Mouse (Mus musculus) spleen, adult 2 months (tissue): Measurements from ENCODE around the gene Olfml2a. TPM values are rescaled to one million over a fixed set of nuclear protein-coding genes. Genes with fewer than 3 reads are reported as not detected.

ENCODE experiments used
- DNase-seq, 2 experiments: peaks; one replicate each; pipeline versions ENCODE4 v3.0.0 to v3.0.0-alpha.2; 2012 to 2021; ENCODE audit warnings: low spot score in 2 of 2, low read depth in 1 of 2
- H3K27ac ChIP-seq: fragments of 200-500 bp; 2 replicates; pipeline ENCODE4 v1.5.1; 2012; ENCODE audit warnings: low read length, inconsistent platforms; ENCODE audit not compliant: insufficient read depth
- H3K27me3 ChIP-seq: fragments of 200-500 bp; 2 replicates; pipeline ENCODE4 v1.6.1; 2012; ENCODE audit warnings: mild to moderate bottlenecking, moderate library complexity, low read length, inconsistent platforms; ENCODE audit not compliant: control insufficient read depth, insufficient read depth
- H3K36me3 ChIP-seq: fragments of 200-500 bp; 2 replicates; pipeline ENCODE4 v1.6.1; 2012; ENCODE audit warnings: mild to moderate bottlenecking, low read length, inconsistent platforms; ENCODE audit not compliant: control insufficient read depth, insufficient read depth
- H3K4me1 ChIP-seq: fragments of 200-500 bp; 2 replicates; pipeline ENCODE4 v1.6.1; 2011; ENCODE audit warnings: inconsistent platforms; ENCODE audit not compliant: control insufficient read depth, insufficient read depth, insufficient read length
- H3K4me3 ChIP-seq: fragments of 200-500 bp; 2 replicates; pipeline ENCODE4 v1.5.1; 2011; ENCODE audit warnings: mild to moderate bottlenecking, inconsistent platforms; ENCODE audit not compliant: insufficient read depth, insufficient read length; ENCODE audit errors: extremely low read depth
- CTCF ChIP-seq: fragments of 200-500 bp; IDR thresholded peaks from 2 replicates; pipeline ENCODE4 v1.5.1; 2011; ENCODE audit warnings: mild to moderate bottlenecking, inconsistent platforms; ENCODE audit not compliant: insufficient read depth, insufficient read length, insufficient replicate concordance; ENCODE audit errors: extremely low read depth
- POLR2A ChIP-seq: fragments of 200-500 bp; IDR thresholded peaks from 2 replicates; pipeline ENCODE4 v1.6.1; 2011; ENCODE audit warnings: low read depth, low read length, inconsistent platforms
- WGBS: fragments of 180-500 bp; shearing (Covaris S2); methylation state at CpG from one replicate; pipeline ENCODE4 v1.1.7; 2018; 5-methylcytosine and 5-hydroxymethylcytosine counted together
- polyA plus RNA-seq: library from polyadenylated mRNA; depleted of rRNA; stranded (reverse); fragments of >200 nt; gene quantifications from 2 replicates; pipeline ENCODE4 v1.2.3, GENCODE M21; 2012

Olfml2a gene
- polyA plus RNA-seq, 1 experiment = 2.4 TPM

DNA sequence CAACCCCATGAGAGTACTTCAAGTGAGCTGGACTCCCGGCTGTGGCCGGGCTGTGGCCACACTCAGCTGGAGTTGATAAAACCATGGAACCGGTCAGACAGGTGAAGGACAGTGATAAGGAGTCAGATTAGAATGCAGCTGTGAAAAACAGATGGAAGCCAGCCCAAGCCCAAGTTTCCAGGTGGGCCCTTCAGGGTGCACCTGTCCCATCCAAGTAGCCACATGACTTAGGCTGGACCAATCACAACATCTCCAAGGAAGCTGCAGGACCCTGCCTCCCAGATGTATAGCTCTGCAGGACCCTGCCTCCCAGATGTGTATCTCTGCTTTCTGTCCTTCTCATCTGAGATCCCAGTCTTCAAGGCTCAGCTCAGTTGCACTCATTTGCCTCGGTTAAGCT lies 60.2 kb downstream of the Olfml2a start:
- WGBS = 77% methylated on average over 4 of the region's 4 CpGs
- TF ChIP-seq POLR2A = no peak
- no peak for TF ChIP-seq CTCF
- DNase-seq = no peak

DNA sequence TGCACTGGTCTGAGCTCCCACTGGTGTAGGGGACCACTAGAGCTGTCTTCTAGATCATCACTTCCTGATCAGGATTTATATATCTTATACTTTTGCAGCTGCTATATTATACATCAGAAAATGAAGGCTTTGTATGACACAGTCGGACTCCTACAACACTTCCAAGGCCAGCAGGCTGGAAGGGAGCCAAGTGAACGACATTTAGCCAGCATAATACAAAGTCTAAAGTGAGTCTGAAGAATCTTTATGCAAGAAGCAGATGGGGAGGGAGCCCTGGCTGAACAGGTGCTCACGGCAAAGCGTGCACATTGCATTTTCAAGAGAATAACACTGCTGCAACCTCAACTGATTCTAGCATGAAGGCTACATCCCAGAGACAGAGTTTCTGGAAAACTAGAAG lies 60.7 kb downstream of the Olfml2a start:
- no peaks in the 10 kb centered on the region for H3K36me3 ChIP-seq
- no peak overlapping the region for H3K4me3 ChIP-seq
- no peak for DNase-seq
- peaks cover under 1% of the 10 kb centered on the region; the same call in 1 of the 2 replicates for H3K4me1 ChIP-seq
- H3K27me3 ChIP-seq = no peaks in the 10 kb centered on the region
- TF ChIP-seq POLR2A (no peak), CTCF (no peak)
- no peak overlapping the region for H3K27ac ChIP-seq
- 76% methylated on average over 4 of the region's 4 CpGs for WGBS

More for the DNA sequence above, 60.2 kb downstream of the Olfml2a start:
- H3K4me3 ChIP-seq = no peak overlapping the region
- no peaks in the 10 kb centered on the region for H3K27me3 ChIP-seq
- H3K36me3 ChIP-seq = no peaks in the 10 kb centered on the region
- H3K27ac ChIP-seq = no peak overlapping the region
- H3K4me1 ChIP-seq = no peaks in the 10 kb centered on the region

DNA sequence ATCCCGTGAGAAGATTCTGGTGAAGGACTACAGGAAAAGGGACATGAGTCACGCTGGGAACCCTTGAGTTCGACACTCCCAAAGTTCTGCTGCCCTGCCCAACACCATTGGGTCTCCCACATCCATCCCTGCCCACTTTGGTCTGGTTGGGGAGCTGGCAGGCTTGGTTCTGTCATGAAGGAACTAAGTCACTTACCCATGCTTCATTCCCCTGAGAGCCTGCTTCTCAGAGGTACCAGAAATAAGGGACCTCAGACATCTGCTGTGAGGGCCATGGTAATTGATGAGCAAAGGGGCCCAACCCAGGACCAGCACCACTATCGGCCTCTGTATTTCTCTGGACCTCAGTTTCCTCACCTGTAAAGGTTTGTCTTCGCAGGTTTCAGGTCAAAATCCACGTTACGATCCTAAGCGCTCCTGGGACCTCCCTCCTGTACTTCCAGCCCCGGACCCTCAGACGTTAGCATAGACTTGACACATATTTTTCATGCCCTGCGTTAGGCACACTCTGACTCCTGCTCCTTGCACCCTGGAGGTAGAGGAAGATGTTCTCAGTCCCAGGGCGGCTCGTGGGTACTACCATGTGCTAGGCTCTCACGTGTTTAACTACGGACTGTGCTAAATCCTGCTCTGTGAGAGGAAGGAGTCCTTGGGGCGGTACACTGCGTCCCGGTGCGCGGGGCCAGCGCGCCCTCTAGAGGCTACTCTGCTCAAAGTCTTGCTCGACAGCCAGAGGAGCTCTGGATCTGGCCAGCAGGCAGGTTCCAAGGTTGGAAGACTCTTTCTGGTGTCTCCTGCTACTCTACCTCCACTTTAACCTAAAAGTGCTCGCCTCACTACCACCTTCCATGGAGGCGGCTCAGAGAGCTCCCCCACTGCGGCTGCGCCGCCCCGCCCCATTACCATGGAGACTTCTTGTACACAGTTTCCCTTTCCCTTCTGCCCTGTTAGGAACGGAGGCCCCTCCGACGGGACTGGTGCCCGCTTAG lies 65.9 kb downstream of the Olfml2a start, which contains the start of gene Wdr38:
Wdr38 (plus strand) TSS at position 91 of the 989 bp plus-strand sequence.
- Histone ChIP-seq H3K36me3 (peaks cover 19% of the 10 kb centered on the region), H3K27ac (peak within 1 kb of the TSS; percentile 37; the same call in 1 of the 2 replicates), H3K4me3 (peak within 1 kb of the TSS; percentile 65), H3K4me1 (peaks cover 3% of the 10 kb centered on the region; the same call in 1 of the 2 replicates), H3K27me3 (no peaks in the 10 kb centered on the region)
- 11% methylated on average over 33 of the region's 33 CpGs for WGBS
- no peak for TF ChIP-seq POLR2A
- TF ChIP-seq CTCF = peak; percentile 95
- peak; percentile 68 to 86 for DNase-seq

DNA sequence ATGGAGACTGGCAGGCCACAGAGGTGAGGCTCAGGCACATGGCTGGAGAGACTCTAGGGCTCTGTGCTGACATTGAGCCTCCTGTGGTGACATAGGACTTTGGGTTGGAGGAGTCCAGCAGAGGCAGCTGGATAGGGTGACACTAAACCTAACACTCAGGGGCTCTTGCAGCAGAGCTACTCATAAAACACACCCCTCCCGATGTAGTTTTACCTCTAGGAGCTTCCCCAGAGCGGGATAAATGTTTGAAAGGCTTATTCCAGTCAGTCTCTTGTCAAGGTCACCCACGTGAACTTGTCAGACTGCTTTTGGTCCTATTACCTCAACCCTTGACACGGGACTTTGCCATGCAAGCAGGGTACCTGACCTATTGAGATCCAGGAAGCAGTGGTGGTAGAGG lies 67.6 kb downstream of the Olfml2a start:
- Histone ChIP-seq H3K36me3 (peaks cover 22% of the 10 kb centered on the region), H3K4me1 (peaks cover 11% of the 10 kb centered on the region; the same call in 1 of the 2 replicates), H3K27me3 (no peaks in the 10 kb centered on the region), H3K27ac (no peak overlapping the region), H3K4me3 (no peak overlapping the region)
- WGBS = 70% methylated on average over 4 of the region's 4 CpGs
- DNase-seq = no peak
- no peak for TF ChIP-seq CTCF
- TF ChIP-seq POLR2A = no peak

DNA sequence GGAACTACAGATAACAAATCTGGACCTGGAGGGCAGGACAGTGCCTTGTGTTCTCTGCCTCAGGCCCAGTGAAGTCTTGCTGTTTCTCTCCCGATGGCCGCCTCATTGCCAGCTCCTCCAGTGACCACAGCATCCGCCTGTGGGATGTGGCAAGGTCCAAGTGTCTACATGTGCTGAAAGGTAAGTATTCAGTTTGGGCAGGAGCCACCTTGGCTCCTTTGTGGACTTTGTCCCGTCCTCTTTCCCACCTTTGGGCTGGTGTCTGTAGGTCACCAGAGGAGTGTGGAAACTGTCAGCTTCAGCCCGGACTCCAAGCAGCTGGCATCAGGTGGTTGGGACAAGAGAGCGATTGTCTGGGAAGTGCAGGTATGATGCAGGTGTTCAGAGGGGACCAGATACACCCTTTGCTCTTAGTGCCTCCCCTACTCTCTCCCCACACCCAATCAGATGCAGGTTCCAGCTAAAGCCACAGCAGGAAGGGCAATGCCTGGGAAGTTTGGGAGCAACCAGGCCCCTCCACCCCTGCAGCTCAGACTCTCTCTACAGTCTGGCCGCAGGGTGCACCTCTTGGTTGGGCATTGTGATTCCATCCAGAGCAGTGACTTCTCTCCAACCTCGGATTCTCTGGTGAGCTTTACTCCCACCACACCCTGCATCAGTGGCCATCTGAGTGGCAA lies 68.3 kb downstream of the Olfml2a start:
- no peak for TF ChIP-seq CTCF
- TF ChIP-seq POLR2A = no peak

DNA sequence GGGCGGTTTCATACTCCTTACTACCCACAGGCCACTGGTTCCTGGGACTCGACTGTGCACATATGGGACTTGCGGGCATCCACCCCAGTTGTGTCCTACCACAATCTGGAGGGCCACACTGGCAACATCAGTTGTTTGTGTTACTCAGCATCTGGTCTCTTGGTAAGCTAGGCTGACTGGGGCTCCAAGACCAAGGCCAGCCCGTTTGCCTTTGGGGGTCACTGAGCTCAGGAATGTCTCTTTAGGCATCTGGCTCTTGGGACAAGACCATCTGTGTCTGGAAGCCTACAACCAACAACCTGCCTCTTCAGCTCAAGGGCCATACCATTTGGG lies 68.8 kb downstream of the Olfml2a start:
- Histone ChIP-seq H3K4me3 (no peak overlapping the region), H3K36me3 (peaks cover 22% of the 10 kb centered on the region), H3K27me3 (no peaks in the 10 kb centered on the region), H3K4me1 (peaks cover 13% of the 10 kb centered on the region; the same call in 1 of the 2 replicates), H3K27ac (no peak overlapping the region)
- no peak for DNase-seq
- TF ChIP-seq POLR2A (no peak), CTCF (no peak)
- WGBS = 85% methylated on average over 4 of the region's 4 CpGs

More for the DNA sequence above, 68.3 kb downstream of the Olfml2a start:
- Histone ChIP-seq H3K4me3 (no peak overlapping the region), H3K4me1 (peaks cover 13% of the 10 kb centered on the region; the same call in 1 of the 2 replicates), H3K27me3 (no peaks in the 10 kb centered on the region), H3K36me3 (peaks cover 22% of the 10 kb centered on the region), H3K27ac (no peak overlapping the region)
- WGBS = 75% methylated on average over 8 of the region's 8 CpGs
- DNase-seq = no peak
